13 mouse cellular contexts compared by ENCODE assay signal in genomic region chr1:132011785-132012184, GRCm38 (mm10).
"Had no signal": no experiment of that assay in that cellular context is flagged by ENCODE, and none has a peak within 500 bp of the region (broad histone marks: within the 10 kb centered on the region; RNA-seq: fewer than 3 reads in every experiment).

No protein-coding gene starts in this region.

- H3K27me3 ChIP-seq: limb, embryonic 13.5 days; liver, embryonic 15.5 days; midbrain, embryonic 13.5 days; neural tube, embryonic 15.5 days had no signal

- H3K27ac ChIP-seq: kidney, postnatal 0 days; limb, embryonic 13.5 days; midbrain, embryonic 13.5 days; neural tube, embryonic 15.5 days had no signal

- H3K4me3 ChIP-seq: limb, embryonic 13.5 days; liver, embryonic 15.5 days; midbrain, embryonic 13.5 days; neural tube, embryonic 15.5 days had no signal

- ATAC-seq: intestine, postnatal 0 days; midbrain, embryonic 13.5 days had no signal

- DNase-seq: kidney, adult 8-10 months; kidney, postnatal 36 days; left cerebral cortex, postnatal 4 days; lung, embryonic 14.5 days; lung, postnatal 10 days; thymus, adult 2 months; thymus, postnatal 25 days had no signal

- H3K9me3 ChIP-seq: limb, embryonic 13.5 days; liver, embryonic 15.5 days; midbrain, embryonic 13.5 days; neural tube, embryonic 15.5 days had no signal
